Mouse (Mus musculus) gastrocnemius, adult 8-10 months (tissue): Measurements from ENCODE around the gene Eif3f. TPM values are rescaled to one million over a fixed set of nuclear protein-coding genes. Genes with fewer than 3 reads are reported as not detected.

ENCODE experiments used
- DNase-seq, 2 experiments: peaks; one replicate each; pipeline ENCODE4 v3.0.0; 2022; ENCODE audit warnings: low spot score in 2 of 2
- total RNA-seq, 4 experiments: library from RNA; stranded (reverse); gene quantifications; 2 replicates each; pipeline ENCODE4 v1.2.4; 2022

Gene Eif3f
- total RNA-seq, 4 experiments from 2014 or later: 111 to 136 (median 121) TPM

DNA sequence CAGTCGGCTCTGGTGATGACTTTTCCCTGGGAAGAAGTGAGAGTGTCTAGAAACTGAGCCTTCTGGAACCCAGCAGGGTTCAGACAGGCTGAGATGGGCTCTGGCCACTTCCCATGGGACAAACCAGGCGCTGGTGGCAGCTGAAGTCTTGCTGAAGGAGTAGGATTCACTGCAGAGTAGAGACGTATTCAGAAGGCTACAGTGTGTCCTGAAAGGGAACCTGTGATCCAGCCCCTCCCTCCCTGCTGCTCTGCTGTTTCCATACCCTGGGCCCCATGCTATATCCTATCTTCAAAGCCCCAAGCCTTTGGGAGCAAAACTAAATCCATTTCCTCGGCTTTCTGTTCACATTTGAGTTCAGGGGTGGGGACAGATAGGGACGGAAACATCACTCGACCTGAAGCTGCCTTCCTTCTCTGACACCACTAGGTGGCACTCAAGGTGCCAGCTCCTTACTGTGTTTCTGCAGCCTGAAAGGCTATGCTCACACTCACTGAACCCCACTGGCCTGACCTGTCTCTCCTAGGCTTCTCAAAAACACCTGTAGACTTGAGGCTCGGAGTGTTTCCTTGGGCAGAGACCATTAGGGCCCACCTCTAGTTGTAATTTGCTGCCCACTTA lies 32.6 kb downstream of the Eif3f start:
- peak; percentile 18 to 21 for DNase-seq

GRCm38 (mm10) chr7:108968201-108968600 lies 34.0 kb downstream of the Eif3f start:
- DNase-seq: no peak

GRCm38 (mm10) chr7:108972273-108972672 lies 38.1 kb downstream of the Eif3f start:
- no peak for DNase-seq

DNA sequence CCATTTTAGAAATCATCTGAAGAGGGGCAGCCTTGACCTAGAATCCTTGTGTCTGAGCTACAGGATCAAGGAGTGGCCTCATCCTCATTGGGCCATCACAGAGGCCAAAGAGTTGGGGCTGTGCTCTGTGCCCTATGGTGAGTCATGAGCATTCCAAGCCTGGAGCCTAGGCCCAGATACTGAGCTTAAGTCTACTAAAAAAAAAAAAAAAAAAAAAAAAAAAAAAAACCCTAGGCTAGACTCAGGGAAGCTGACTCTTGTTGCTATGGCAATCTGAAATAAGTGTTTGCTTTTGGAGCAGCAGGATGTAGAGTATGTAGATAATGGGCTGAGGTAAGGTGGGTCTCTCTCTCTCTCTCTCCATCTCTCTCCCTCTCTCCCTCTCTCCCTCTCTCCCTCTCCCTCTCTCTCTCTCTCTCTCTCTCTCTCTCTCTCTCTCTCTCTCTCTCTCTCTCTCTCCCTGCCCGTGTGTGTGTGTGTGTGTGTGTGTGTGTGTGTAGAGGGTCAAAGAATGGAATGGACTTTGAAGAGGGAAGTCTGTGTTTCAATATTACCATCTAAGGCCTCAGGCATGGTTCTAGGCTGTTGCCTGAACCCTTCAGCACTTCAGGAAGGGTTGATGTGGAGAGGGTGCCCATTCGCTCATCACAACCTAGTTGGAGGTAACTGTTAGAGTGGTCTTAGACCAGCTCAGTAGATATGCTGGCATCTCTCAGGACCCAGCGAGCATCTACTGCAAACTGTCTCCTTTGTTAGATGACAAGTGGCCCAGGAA lies 51.9 kb downstream of the Eif3f start:
- DNase-seq: no peak

- DNase-seq: no peak
These were observed 57.0 kb downstream of the Eif3f start for GRCm38 (mm10) chr7:108991207-108991606.

Other genes with a start within 250 kb of the Eif3f start
- not detected for gene Olfr512, start 221.1 kb upstream of the Eif3f start, total RNA-seq
- under 1 TPM in 1 of 4 experiments, not detected in 3; 0.27 TPM for gene Olfr513, start 183.4 kb upstream of the Eif3f start, total RNA-seq
- gene Olfr514, start 108.4 kb upstream of the Eif3f start, total RNA-seq: not detected
- not detected for gene Olfr516, start 83.9 kb upstream of the Eif3f start, total RNA-seq
- not detected for gene Olfr517, start 62.0 kb upstream of the Eif3f start, total RNA-seq
- not detected for gene Olfr518, start 49.4 kb upstream of the Eif3f start, total RNA-seq
- not detected for gene Olfr519, start 40.0 kb upstream of the Eif3f start, total RNA-seq
- gene Nlrp10, start 4.2 kb upstream of the Eif3f start, total RNA-seq: 1 to 10 TPM; 1.3 to 2.5 (median 1.8) TPM
- under 1 TPM; 0.24 to 0.52 (median 0.31) TPM for gene Tub, start 15.9 kb downstream of the Eif3f start, total RNA-seq
- 1 to 10 TPM; 1.7 to 3.5 (median 2.3) TPM for gene Ric3, start 148.9 kb downstream of the Eif3f start, total RNA-seq
- 1 to 10 TPM; 1.5 to 1.9 (median 1.8) TPM for gene Lmo1, start 240.8 kb downstream of the Eif3f start, total RNA-seq